Mouse (Mus musculus) lung, adult 2 months (tissue): ENCODE measurements at regions not wholly inside any gene's neighbourhood (a gene's known extent, or its start where the extent isn't known, plus 50 kb on each side); places are given as distances from the start of the nearest gene placed in this dataset.

Experiments
- CTCF ChIP-seq: fragments of 200-500 bp; IDR thresholded peaks from 2 replicates; pipeline ENCODE4 v1.5.1; 2011; ENCODE audit warnings: mild to moderate bottlenecking, low read length, control low read depth; ENCODE audit not compliant: insufficient read depth
- POLR2A ChIP-seq: fragments of 200-500 bp; IDR thresholded peaks from 2 replicates; pipeline ENCODE4 v1.6.1; 2011; ENCODE audit warnings: low read depth, mild to moderate bottlenecking, control low read depth, low read length, borderline replicate concordance; ENCODE audit errors: extremely low read depth

DNA sequence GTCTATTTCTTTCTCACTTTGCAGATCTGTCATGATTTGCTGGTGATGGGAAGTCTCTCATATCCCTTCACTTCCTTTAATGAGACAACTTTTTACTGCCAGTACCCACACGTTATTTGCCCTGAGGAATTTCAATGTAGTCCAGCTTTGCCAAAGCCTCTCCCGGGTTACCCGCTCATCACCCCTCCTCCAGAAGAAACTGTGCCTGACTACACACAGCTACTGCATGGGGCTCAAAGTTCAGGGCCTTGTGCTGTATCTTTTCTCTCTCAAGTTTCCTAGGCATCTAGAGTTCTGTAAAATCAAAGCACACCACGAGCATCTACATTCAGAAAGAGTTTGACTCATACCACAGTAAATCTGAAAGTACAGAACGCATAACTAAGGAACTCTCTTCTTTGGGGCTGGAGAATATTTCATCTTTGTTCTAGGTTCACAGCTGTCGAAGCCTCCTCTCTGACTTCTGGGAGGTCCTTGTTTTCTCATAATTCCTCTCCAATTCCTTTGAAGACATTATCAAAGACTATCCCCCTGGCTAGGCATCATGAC is 328.4 kb upstream of the Tmc3 start:
- TF ChIP-seq CTCF = no peak
- TF ChIP-seq POLR2A = no peak
